Mouse (Mus musculus) kidney, adult 10 weeks (tissue): ENCODE data around the gene 1600015I10Rik. TPM values are rescaled to one million over a fixed set of nuclear protein-coding genes. Genes with fewer than 3 reads are reported as not detected.

Experiments used
- polyA plus RNA-seq: library from polyadenylated mRNA; stranded (reverse); fragments of 350-450 nt; fragmentation: Illumina TruSeq; extraction: RNeasy Lipid Tissue Mini Kit (QIAGEN cat#74804); gene quantifications from one replicate; pipeline ENCODE4 v1.2.3, GENCODE M21; 2014; ENCODE audit warnings: low read depth, low replicate concordance

1600015I10Rik gene
- polyA plus RNA-seq, result not detected

GRCm38 (mm10) chr6:48929595-48929994 is at the start of gene 1600015I10Rik:
TSS of gene 1600015I10Rik (plus strand) at chr6:48929895.

GRCm38 (mm10) chr6:48974663-48975062 is 45.0 kb downstream of the 1600015I10Rik start, which contains the start of gene Doxl2:
TSS of gene Doxl2 (plus strand) at chr6:48974963.

Other genes with a start within 250 kb of the 1600015I10Rik start
- 123 TPM for gene Gimap4, start 245.3 kb upstream of the 1600015I10Rik start, polyA plus RNA-seq
- 57.0 TPM for gene Gimap6, start 221.7 kb upstream of the 1600015I10Rik start, polyA plus RNA-seq
- gene Gm28053, start 211.3 kb upstream of the 1600015I10Rik start, polyA plus RNA-seq, result not detected
- gene Gimap7, start 211.3 kb upstream of the 1600015I10Rik start, polyA plus RNA-seq, result not detected
- gene Gimap1, start 190.8 kb upstream of the 1600015I10Rik start, polyA plus RNA-seq, result 2.9 TPM
- 5.1 TPM for gene Gimap5, start 183.7 kb upstream of the 1600015I10Rik start, polyA plus RNA-seq
- gene Gimap3, start 159.0 kb upstream of the 1600015I10Rik start, polyA plus RNA-seq, result 1.5 TPM
- gene Tmem176a, start 89.0 kb upstream of the 1600015I10Rik start, polyA plus RNA-seq, result 366 TPM
- gene Tmem176b, start 88.4 kb upstream of the 1600015I10Rik start, polyA plus RNA-seq, result 106 TPM
- 2.0 TPM for gene Aoc1, start 57.0 kb upstream of the 1600015I10Rik start, polyA plus RNA-seq
- gene Doxl2, start 45.1 kb downstream of the 1600015I10Rik start, polyA plus RNA-seq, result not detected
- not detected for gene Svs1, start 57.0 kb downstream of the 1600015I10Rik start, polyA plus RNA-seq
- 0.28 TPM for gene Gpnmb, start 106.7 kb downstream of the 1600015I10Rik start, polyA plus RNA-seq
- 34.6 TPM for gene Malsu1, start 143.9 kb downstream of the 1600015I10Rik start, polyA plus RNA-seq